Mouse (Mus musculus) left cerebral cortex, postnatal 10 days (tissue): ENCODE measurements at regions not wholly inside any gene's neighbourhood (a gene's known extent, or its start where the extent isn't known, plus 50 kb on each side); places are given as distances from the start of the nearest gene placed in this dataset.
"Not testable (repeated sequence)": the region's sequence is repeated elsewhere in the genome, so short reads cannot be mapped to it uniquely, and the experiment has no call there.

Experiments used
- DNase-seq, 2 experiments: peaks; one replicate each; pipeline ENCODE4 v3.0.0; 2021 to 2022; ENCODE audit warnings: low spot score in 2 of 2, mixed read lengths in 1 of 2; ENCODE audit errors: extremely low spot score in 1 of 2
- intact Hi-C: fragments of 180-260 bp; cut with DNase I; formaldehyde crosslinking; loops from one replicate; pipeline ENCODE4 v1.15.1; 2025

DNA sequence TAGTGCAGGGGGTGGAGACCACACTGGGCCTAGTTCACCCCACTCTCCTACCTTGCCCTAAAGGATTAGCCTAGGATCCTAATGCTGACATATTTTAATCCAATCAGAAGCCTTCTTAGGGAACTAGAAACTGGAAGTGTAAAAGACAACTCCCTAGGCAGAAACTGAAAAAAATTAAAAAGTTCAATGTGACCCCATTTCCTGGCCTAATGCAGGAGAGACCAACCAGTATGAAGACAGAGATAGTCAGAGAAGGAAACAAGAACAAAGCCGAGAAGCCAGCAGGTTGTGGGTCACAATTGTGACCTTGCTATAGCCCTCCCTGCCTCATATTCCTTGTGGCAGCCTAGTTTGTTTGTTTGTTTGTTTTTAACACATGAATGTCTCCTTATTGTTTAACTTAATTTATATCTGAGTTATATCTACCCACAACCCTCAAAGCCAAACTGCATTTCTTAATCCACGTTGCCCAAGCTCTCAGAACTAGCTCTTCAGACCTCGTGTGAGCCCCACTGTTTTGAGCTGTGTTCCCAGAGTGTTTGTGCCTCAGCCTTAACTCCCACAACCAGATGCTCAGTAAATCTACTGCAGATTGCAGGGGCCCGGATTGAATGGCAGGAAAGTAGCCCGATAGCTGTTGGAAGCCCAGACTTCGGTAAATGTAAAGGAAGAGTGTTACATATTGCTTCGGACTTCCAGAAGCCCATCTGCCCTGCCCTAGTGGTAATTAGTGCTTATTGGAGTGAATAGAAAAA is 139.0 kb upstream of the Tbl1xr1 start:
- DNase-seq, result no peak
- intact Hi-C loops, result loop anchor here (10.0 kb wide), 3 partner anchors 123 to 1283 kb away; no protein-coding TSS in a partner anchor

DNA sequence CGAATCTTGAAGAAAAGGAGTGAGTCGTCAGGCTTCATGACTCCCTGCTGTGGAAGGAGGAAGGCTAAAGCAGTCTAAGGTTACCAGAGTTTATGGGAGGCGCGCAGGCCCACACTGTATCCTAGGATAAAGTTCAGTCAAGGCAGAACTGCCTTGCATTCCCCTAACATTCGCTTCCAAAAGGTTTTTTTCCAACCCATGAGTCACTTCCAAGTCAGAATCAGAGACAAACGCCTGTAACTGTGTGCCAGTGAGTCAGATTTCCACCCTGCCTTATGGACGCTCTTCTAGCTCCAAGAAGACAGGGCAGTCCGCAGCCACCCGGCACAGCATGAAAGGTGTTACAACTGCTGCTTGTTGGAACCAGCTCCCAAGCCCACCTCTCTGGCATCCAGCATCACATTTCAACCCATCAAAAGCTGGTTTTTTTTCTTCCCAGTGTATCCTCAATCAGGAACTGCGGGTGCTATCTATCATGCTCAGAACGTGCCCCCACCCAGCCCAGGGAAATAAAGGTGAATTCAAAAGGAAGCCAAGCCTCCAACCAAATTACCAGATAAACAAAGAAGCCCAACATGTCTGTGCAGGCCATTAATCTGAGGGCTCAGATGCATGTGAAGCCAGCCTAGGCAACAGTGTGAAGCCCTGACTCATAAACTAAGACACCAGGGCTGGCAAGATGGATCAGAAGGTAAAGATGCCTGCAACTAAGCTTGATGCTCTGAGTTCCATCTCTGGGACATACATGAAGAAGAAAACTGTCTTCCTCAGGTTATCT is 138.2 kb upstream of the Tbl1xr1 start:
- DNase-seq, result peak in 1 of 2 experiments; percentile 31
- intact Hi-C loops, result loop anchor here (10.0 kb wide), 3 partner anchors 123 to 1283 kb away; no protein-coding TSS in a partner anchor

DNA sequence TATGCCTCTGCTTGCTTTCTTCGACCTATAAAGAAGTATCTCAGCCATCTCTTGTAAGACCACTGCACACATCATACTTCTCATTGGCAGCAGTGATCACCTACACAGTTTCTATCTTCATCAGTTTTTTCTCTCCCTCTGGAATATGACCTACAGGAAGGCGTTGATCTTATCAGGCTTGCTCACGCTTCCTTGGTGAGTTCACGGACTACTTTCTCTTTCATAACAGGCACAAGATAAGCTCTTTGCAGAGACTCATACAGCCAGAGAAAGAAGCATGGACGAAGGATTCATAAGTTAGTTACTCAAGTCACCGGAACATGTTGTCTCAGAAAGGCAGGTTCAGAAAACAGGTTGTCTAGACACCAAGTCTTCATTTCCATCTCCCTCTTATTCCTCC is 136.7 kb upstream of the Tbl1xr1 start:
- DNase-seq, result no peak
- intact Hi-C loops, result loop anchor here (10.0 kb wide), 3 partner anchors 125 to 1285 kb away; no protein-coding TSS in a partner anchor

DNA sequence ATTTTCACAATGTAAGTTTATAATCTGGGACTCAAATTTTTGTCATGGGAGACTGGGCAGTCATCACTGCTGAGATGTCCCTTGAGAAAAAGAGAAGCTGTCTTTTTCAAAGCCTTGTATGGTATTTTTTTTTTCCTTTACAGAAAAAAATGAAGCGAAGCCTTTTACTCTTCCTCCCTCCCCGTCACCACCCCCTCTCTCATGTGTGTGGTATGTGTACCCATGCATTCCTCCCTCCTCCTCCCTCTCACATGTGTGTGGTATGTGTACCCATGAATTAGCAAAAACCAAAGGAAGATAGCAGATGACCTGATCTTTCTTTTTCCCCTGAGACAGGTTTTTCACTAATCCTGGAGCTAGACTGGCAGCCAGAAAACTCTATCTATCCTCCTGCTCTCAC is 134.9 kb upstream of the Tbl1xr1 start:
- intact Hi-C loops, result no loop called here
- no peak for DNase-seq

DNA sequence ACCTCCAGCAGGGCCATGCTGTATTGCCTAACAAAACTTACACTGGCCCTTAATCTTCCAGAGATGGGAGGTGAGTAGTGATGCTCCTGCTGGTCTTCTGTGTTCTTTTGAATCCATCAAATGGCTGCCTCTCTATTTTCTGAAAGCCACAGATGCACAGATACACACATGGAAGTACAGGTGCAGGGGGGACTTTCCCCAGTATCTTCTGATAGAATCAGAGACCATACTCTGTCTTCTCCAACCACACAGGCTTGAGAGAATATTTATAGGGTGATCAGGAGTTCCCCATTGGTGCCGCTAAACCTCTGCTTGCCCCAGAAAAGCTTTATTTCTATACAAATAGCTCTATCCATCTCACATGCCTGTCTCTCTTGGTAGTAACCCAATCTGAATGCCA is 133.5 kb upstream of the Tbl1xr1 start:
- intact Hi-C loops, result no loop called here

DNA sequence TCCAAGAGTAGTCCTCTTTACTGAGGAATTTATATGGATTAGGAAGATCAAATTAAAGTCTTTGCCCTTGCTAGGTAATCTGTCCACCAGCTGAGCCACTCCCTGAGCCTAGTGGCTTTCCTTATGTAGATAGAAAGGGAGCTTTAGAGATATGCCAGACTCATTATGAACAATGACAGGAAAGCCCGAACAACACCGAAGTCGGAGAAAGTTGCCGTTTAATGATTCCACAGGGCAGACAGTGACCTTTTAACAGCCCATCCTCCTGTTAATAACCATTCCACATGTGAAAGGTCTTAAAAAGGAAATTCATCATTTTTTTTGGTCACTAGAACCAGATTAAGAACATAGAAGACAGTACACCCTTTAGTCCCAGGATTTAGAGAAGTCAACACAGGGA is 130.7 kb upstream of the Tbl1xr1 start:
- intact Hi-C loops, result no loop called here
- DNase-seq, result no peak

More for the DNA sequence above, 133.5 kb upstream of the Tbl1xr1 start:
- no peak for DNase-seq

DNA sequence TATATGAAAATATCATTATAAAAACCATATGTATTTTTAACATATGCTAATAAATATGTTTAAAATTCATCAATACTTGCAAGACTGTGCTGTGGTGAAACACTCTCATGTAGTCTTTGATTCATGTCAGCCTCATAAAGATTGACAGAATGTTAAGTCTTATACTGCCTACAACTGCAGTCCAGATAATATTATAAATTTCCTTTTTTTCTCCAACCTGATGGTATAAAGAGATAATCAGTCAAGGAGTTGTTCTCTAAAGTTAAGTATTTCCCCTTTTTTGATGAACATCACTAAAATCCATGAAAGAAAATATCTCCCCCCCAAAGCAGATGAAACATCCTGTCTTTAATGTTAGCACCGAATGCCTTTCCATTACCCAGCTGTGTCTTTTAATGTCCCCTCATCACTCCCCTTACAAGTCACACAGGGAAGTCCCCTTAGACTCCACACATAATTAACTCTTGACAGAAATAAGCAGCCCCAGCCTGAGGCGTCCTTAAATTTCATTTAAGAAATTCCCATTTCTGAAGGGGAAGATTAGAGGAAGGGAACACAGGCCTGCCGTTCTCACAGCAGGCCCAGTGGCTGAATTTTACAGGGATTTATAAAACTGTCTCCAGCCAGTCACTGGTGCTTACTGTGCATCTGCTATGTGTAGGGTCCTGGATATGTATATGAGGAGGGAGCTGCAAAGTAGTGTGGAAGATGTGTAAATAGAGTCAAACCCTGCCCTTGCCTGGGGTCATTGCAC is 129.0 kb upstream of the Tbl1xr1 start:
- no peak for DNase-seq
- intact Hi-C loops, result no loop called here

DNA sequence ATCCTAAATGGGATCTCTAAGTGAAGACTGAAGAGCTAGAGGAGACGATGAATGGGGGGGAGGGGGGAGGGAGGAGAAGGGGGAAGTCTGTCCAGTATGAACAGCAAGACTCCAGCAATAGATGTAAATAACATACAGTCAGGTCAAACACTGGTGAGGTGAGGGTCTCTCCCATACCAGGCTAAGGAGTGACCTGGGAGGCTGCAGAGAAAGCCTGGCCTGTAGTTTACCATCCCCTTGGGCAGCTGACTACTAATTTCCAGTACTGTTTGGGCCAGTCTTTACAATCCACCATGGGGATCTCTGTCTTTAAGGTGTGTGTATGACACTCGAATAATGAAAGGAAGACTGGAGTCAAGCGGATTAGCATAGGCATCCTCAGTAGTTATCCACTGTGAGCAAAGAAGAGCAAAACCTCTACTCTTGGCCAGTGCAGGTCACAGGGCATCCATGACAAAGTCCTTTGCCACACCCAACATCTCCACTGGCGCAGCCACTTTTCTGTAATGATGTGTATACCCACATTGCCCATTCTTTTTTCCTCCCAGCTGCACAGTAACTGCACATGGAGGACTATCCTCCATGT is 128.3 kb upstream of the Tbl1xr1 start:
- intact Hi-C loops, result no loop called here
- DNase-seq, result no peak

DNA sequence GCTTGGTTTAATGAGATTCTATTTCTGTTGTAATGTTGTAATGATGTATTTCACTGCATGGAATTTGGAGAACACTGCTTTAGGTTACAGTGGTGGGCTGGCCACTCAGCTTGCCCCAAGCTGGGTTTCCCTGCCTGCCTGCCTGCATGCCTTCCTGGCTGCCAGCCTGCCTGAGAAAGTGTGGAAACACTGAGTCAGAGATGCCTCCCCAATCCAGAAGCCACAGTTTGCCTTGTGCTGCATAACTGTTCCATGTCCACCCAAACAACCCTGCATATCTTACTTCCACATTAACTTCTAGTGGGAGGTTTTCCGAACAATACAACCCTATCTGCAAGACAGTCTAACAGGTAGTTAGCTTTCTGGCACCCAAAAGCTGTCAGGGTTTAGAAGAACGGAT is 127.0 kb upstream of the Tbl1xr1 start:
- DNase-seq, result no peak

DNA sequence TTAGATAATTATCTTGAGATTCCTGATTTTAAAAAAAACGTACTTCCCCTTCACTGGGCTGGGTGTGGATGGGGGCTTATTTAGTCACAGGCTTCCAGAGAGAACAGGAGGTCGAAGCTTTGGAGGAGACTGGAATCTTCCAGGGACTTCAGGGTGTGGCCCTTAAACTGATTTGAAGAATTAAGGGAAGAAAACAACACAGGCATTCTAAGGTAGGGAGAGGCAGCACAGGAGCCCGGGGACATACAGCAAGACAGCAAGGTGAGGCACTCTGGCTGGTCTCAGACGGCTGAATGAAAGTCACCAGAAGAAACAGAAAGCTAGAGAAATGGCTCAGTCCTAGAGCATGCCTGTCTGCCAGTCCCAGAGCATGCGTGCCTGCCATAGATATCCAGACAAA is 125.9 kb upstream of the Tbl1xr1 start:
- no peak for DNase-seq
- intact Hi-C loops, result no loop called here

More for the DNA sequence above, 127.0 kb upstream of the Tbl1xr1 start:
- intact Hi-C loops, result no loop called here

DNA sequence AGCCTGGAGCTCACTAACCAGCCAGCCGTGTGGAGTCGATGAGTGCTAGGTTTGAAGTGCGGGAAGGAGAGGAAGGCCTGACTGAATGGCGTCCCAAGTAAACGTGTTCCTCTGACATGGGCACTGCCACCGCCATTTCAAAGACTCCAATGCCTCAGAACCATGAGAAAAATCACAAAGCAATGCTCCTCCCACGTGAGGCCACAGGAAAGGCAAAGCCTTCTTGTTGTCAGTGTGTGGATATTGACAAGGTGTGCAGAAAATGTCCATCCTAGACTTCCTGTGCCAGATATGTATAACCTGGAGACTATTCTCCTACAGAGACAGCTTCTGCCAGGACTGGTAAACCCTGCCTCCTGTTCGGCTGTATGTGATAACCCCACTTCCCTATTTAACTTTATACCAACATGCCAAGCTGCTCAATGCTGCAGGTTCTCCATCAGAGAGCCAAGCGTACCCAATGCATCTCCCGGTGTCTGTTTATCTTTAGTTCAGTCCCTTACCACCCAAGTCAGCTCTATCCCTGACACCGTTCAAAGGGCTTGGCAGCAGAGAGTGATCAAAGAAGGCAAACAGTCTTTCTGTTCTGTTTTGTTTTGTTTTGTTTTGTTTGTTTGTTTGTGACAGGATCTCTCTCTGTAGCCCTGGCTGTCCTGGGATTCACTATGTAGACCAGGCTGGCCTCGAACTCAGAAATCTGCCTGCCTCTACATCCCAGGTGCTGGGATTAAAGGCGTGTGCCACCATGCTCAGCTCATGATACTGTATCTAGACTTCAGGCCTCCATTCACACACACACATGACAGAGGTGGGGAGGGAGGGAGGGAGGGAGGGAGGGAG is 124.8 kb upstream of the Tbl1xr1 start:
- no peak for DNase-seq
- intact Hi-C loops, result no loop called here

DNA sequence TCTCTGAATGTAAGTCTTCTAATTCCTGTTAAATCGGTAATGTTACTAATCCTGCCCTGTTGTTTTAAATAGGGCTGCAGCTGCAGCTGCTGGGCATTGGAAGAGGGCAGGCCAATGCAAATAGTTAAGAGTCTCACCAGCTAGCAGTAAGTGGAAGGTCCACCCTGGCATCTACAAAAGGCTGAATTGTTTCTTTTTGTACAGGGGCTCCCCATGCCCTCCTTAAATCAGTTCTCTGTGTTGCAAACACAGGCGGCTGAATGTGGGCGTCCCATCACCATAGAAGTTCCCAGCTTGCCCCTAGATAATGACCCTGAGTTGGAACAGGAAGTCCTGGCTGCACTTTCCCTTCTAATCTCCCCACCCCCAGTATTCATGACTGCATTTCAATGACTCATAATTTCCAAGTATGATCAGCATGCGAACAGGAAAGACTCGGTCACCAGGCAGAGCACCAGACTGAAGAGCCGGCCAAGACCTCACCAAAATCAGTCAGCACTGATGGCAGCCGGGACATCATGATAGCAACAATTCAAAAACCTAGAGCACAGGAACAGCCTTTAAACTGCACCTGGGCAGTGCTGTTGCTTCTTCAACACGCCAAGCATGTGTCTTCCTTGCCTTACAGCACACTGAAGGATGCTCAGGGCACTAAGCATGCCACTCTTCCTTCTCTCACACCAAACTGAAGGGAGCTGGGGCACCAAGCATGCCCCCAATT is 123.6 kb upstream of the Tbl1xr1 start:
- no peak for DNase-seq
- intact Hi-C loops, result no loop called here

DNA sequence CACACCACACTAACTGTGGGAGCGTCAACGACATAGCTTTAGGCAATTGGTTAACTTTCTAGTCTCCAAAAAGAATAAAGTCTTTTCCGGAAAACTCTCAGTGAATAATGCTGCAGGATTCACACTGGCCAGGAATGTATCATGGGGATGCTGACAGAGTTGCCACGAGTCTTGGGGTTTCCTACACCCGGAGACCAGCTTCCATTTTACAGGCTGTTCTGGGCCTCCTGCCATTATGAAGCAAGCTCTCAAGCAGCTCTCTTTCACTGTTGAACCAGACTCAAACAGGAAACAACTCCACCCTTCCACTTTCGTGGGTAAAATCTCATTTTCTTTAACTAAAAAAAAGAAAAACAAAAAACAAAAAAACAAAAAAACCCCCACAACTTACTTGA is 123.0 kb upstream of the Tbl1xr1 start:
- intact Hi-C loops, result no loop called here
- DNase-seq, result no peak

DNA sequence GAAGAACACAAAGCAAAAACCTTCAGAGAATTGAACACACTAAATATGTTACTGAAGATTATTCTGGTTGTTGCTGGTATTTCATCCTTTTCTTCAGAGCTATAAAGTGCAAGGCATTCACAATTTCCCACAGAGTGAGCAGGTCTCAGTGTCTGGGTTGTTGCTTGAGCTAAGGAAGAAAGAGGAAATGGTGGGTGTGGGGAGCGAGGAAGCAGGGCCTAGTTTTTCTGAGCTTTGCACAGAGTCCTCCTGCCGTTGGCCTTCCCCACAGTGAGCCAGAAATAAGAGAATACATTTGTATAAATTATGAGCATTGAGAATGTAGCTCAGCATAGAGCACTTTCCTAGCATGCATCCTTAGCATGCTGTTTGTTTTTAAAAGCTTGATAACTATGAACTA is 120.8 kb upstream of the Tbl1xr1 start:
- DNase-seq, result no peak
- intact Hi-C loops, result no loop called here

DNA sequence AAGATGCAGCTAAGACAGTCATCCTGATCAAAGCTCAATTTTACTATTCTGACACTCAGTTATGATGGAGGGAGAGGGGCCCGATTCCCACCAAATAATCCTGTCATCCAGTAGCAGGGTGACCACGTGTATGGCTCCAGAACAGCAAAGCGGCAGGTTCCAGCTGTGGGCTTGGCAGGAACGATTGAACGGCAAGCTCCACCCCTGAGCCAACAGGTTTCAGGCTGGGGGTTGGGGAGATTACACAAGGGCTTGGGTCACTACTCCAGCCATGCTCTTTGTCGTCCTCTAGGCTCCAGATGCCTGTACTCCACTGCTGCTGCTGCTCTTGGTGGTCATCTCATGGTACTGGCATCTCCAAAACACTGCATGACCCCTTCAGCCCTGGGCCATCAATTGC is 119.3 kb upstream of the Tbl1xr1 start:
- DNase-seq, intact Hi-C loops: not testable (repeated sequence)

DNA sequence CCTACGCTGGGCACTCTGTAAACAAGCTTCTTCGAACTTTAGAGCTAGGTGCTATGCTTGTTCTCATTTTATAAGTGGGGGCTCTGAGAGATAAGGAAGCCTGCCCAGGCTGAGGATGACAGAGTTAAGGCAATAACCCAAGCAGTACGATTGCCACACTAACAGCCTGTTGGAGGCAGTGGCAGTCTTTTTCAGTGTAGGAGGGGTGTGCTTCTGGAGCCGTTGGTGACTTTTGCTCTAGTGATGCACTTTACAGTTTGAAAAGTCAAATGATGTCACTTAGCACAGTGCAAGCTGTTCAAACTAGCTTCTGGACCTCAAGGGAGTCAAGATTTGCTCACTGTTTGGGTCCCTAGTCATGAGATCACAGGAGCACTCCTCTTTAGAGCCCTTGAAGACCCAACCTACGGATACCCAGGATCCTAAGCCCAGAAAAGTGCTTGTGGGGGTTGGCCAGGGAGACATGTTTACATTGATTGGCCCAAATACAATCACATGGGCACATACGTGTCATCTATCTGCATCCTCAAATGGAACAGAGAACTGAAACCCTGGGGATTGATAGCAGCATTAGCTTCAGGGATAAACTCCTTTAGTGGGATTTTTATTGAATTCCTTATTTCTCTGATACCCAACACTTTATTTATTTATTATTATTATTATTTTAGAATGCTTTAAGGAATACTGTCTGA is 117.7 kb upstream of the Tbl1xr1 start:
- intact Hi-C loops, result no loop called here
- no peak for DNase-seq

DNA sequence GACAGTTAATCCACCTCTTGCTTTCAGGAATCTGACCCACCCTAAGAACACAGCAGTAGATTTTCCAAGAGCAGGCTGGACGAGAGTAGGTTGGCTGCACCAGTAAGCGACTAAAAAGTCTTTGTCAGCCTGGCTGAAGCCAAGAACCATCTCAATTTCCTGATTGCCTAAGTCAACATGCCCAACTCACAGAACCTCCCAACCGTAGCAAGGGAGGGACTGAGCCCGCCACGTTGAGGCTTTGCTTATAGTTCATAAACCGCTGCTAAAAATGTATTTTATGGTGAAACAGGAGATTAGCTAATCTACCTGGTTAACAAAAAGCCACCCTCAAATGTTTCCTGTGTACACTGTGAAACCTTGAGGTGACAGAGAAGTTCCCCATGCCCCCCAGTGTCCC is 115.4 kb upstream of the Tbl1xr1 start:
- no peak for DNase-seq
- intact Hi-C loops, result no loop called here
